Mouse (Mus musculus): ENCODE measurements around the gene Mroh2a.

- TF ChIP-seq CTCF (IDR thresholded peaks at IDR 0.05; ENCODE audit: borderline replicate concordance, extremely low read depth, insufficient read depth, insufficient read length): no peak
- TF ChIP-seq POLR2A (IDR thresholded peaks at IDR 0.05; ENCODE audit: borderline replicate concordance, extremely low read depth, insufficient read depth, insufficient read length, poor library complexity, severe bottlenecking): no peak
Observed at GRCm38 (mm10) chr1:88197443-88197842, 29.3 kb upstream of the Mroh2a start.

Data from brain, embryonic 14.5 days (tissue).